Mouse (Mus musculus) testis, adult 2 months (tissue): ENCODE data around the gene Timmdc1. TPM values are rescaled to one million over a fixed set of nuclear protein-coding genes. Genes with fewer than 3 reads are reported as not detected.
"Not testable (repeated sequence)": the region's sequence is repeated elsewhere in the genome, so short reads cannot be mapped to it uniquely, and the experiment has no call there.

ENCODE experiments used
- H3K27ac ChIP-seq: fragments of 200-500 bp; 2 replicates; pipeline ENCODE4 v1.5.1; 2012; ENCODE audit warnings: low read depth, low read length; ENCODE audit not compliant: control insufficient read depth, insufficient read depth
- H3K27me3 ChIP-seq: fragments of 200-500 bp; 2 replicates; pipeline ENCODE4 v1.6.1; 2012; ENCODE audit warnings: mild to moderate bottlenecking, low read length, moderate library complexity; ENCODE audit not compliant: control insufficient read depth, insufficient read depth
- H3K36me3 ChIP-seq: fragments of 200-500 bp; 2 replicates; pipeline ENCODE4 v1.6.1; 2012; ENCODE audit warnings: mild to moderate bottlenecking, low read length; ENCODE audit not compliant: control insufficient read depth, insufficient read depth
- H3K4me1 ChIP-seq: fragments of 200-500 bp; 2 replicates; pipeline ENCODE4 v1.6.1; 2012; ENCODE audit warnings: low read length; ENCODE audit not compliant: control insufficient read depth, insufficient read depth
- H3K4me3 ChIP-seq: fragments of 200-500 bp; 2 replicates; pipeline ENCODE4 v1.5.1; 2012; ENCODE audit warnings: low read depth, mild to moderate bottlenecking, low read length, moderate library complexity, mixed read lengths; ENCODE audit not compliant: control insufficient read depth
- CTCF ChIP-seq: fragments of 200-500 bp; IDR thresholded peaks from 2 replicates; pipeline ENCODE4 v1.5.1; 2012; ENCODE audit warnings: low read depth, mild to moderate bottlenecking, inconsistent platforms, low read length, moderate library complexity; ENCODE audit not compliant: control insufficient read depth, insufficient read depth, insufficient replicate concordance
- POLR2A ChIP-seq: fragments of 200-500 bp; IDR thresholded peaks from 2 replicates; pipeline ENCODE4 v1.6.1; 2012; ENCODE audit warnings: low read depth, mild to moderate bottlenecking, inconsistent platforms, low read length, moderate library complexity; ENCODE audit not compliant: control insufficient read depth
- polyA plus RNA-seq: library from polyadenylated mRNA; depleted of rRNA; stranded (reverse); fragments of >200 nt; gene quantifications from 2 replicates; pipeline ENCODE4 v1.2.3, GENCODE M21; 2012

Timmdc1 gene
- polyA plus RNA-seq, 1 experiment = 5.3 TPM

- Histone ChIP-seq H3K27me3 (no peaks in the 10 kb centered on the region), H3K4me1 (no peaks in the 10 kb centered on the region), H3K4me3 (no peak overlapping the region), H3K27ac (no peak overlapping the region), H3K36me3 (no peaks in the 10 kb centered on the region; the same call in 1 of the 2 replicates)
- TF ChIP-seq CTCF (no peak), POLR2A (no peak)
Observed at GRCm38 (mm10) chr16:38493890-38494289, 28.6 kb downstream of the Timmdc1 start.

- TF ChIP-seq CTCF (no peak), POLR2A (no peak)
- H3K4me3 ChIP-seq = no peak overlapping the region
- no peaks in the 10 kb centered on the region for H3K36me3 ChIP-seq
- H3K27me3 ChIP-seq = no peaks in the 10 kb centered on the region
- no peak overlapping the region for H3K27ac ChIP-seq
- no peaks in the 10 kb centered on the region for H3K4me1 ChIP-seq
Observed at GRCm38 (mm10) chr16:38492551-38492950, 29.9 kb downstream of the Timmdc1 start.

GRCm38 (mm10) chr16:38483582-38484309 lies 38.7 kb downstream of the Timmdc1 start:
- no peaks in the 10 kb centered on the region for H3K27me3 ChIP-seq
- no peaks in the 10 kb centered on the region for H3K36me3 ChIP-seq
- peaks cover 6% of the 10 kb centered on the region for H3K4me1 ChIP-seq
- TF ChIP-seq CTCF = no peak
- no peak for TF ChIP-seq POLR2A
- H3K27ac ChIP-seq = no peak overlapping the region
- peak overlapping the region; percentile 72 for H3K4me3 ChIP-seq

- H3K27me3 ChIP-seq = no peaks in the 10 kb centered on the region
- TF ChIP-seq CTCF = no peak
Observed at GRCm38 (mm10) chr16:38482780-38483562, 39.5 kb downstream of the Timmdc1 start.

GRCm38 (mm10) chr16:38481327-38481726 lies 41.1 kb downstream of the Timmdc1 start:
- Histone ChIP-seq H3K27ac (no peak overlapping the region), H3K4me3 (no peak overlapping the region), H3K27me3 (no peaks in the 10 kb centered on the region), H3K36me3 (no peaks in the 10 kb centered on the region), H3K4me1 (peaks cover 15% of the 10 kb centered on the region)
- TF ChIP-seq POLR2A (no peak), CTCF (no peak)

More at GRCm38 (mm10) chr16:38482780-38483562, 39.5 kb downstream of the Timmdc1 start:
- Histone ChIP-seq H3K4me1 (peaks cover 6% of the 10 kb centered on the region), H3K27ac (no peak overlapping the region), H3K36me3 (no peaks in the 10 kb centered on the region), H3K4me3 (peak overlapping the region; percentile 72)

GRCm38 (mm10) chr16:38478296-38478695 lies 44.2 kb downstream of the Timmdc1 start:
- no peaks in the 10 kb centered on the region for H3K36me3 ChIP-seq
- H3K27ac ChIP-seq = no peak overlapping the region
- TF ChIP-seq CTCF (no peak), POLR2A (no peak)
- H3K27me3 ChIP-seq = no peaks in the 10 kb centered on the region
- H3K4me1 ChIP-seq = peaks cover 13% of the 10 kb centered on the region
- H3K4me3 ChIP-seq = no peak overlapping the region

GRCm38 (mm10) chr16:38477241-38477608 lies 45.2 kb downstream of the Timmdc1 start:
- H3K36me3 ChIP-seq, H3K27me3 ChIP-seq, H3K27ac ChIP-seq: not testable (repeated sequence)
- Histone ChIP-seq H3K4me1 (peaks cover 11% of the 10 kb centered on the region), H3K4me3 (peak overlapping the region; percentile 57)
